In the genomic region with DNA sequence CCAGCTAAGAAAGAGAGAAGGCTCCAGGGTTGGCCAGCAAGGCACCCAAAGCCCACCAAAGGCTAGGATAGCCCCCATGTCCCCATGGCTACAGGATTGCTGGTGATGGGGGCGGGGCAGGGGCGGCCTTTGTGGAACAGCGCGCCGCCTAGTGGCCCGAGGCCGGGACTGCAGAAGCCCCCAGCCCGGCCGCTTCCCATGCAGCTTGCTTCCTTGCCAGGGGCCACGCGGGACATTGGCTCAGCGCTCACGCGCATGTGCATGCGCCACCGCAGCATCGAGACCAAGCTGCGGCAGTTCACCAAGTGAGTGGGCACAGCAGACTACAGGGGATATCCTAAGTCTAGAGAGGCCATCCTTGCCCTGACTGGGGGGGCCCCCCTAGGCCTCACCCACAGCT, we compare ENCODE assay signal across 8 mouse cellular contexts. TPM values are rescaled to one million over a fixed set of nuclear protein-coding genes. Genes with fewer than 3 reads are reported as not detected.
DNase-seq lines count a peak whose midpoint lies in the region; ATAC-seq lines count a peak whose summit lies in the region.

No protein-coding gene starts in this region.

- no peaks in the 10 kb centered on the region for H3K27me3 ChIP-seq in forebrain, embryonic 15.5 days
- H3K27me3 ChIP-seq in hindbrain, embryonic 16.5 days (replicated peaks; ENCODE audit: control insufficient read depth, insufficient read depth, low read length) = no peaks in the 10 kb centered on the region

- no peak overlapping the region for H3K27ac ChIP-seq in forebrain, embryonic 15.5 days (replicated peaks)
- H3K27ac ChIP-seq in hindbrain, embryonic 16.5 days (ENCODE audit: low read depth, low read length) = no peak overlapping the region

- H3K36me3 ChIP-seq in forebrain, embryonic 15.5 days = peaks cover 53% of the 10 kb centered on the region
- H3K36me3 ChIP-seq in hindbrain, embryonic 16.5 days (ENCODE audit: control insufficient read depth, insufficient read depth, low read length) = peaks cover 42% of the 10 kb centered on the region

- H3K4me1 ChIP-seq in forebrain, embryonic 15.5 days = peaks cover 47% of the 10 kb centered on the region
- H3K4me1 ChIP-seq in hindbrain, embryonic 16.5 days (ENCODE audit: control insufficient read depth, insufficient read depth, low read depth, low read length) = peaks cover 47% of the 10 kb centered on the region

- H3K9me3 ChIP-seq in forebrain, embryonic 15.5 days = no peaks in the 10 kb centered on the region
- no peaks in the 10 kb centered on the region for H3K9me3 ChIP-seq in hindbrain, embryonic 16.5 days (ENCODE audit: control insufficient read depth, low read length)

- no peak for ATAC-seq in CD4-positive, CD25-positive, alpha-beta regulatory T cell, adult 4 months
- peak; percentile 15 for ATAC-seq in forebrain, embryonic 15.5 days (replicated peaks)
- ATAC-seq in hindbrain, embryonic 16.5 days = peak; percentile 8; the same call in 1 of the 2 replicates

- H3K4me2 ChIP-seq in forebrain, embryonic 15.5 days (replicated peaks) = no peak overlapping the region
- no peak overlapping the region; the same call in 1 of the 2 replicates for H3K4me2 ChIP-seq in hindbrain, embryonic 16.5 days (ENCODE audit: low read length)

- DNase-seq in CD4-positive, CD25-positive, alpha-beta regulatory T cell, adult 2 months (ENCODE audit: low read depth, low spot score) = peak; percentile 59
- DNase-seq in urinary bladder, postnatal 14 days (ENCODE audit: low spot score) = peak; percentile 40
- no peak for DNase-seq in urinary bladder, adult 2 months (ENCODE audit: low spot score)
- peak; percentile 50 for DNase-seq in lung, postnatal 25 days (ENCODE audit: low spot score)
- peak; percentile 92 for DNase-seq in right cerebral cortex, postnatal 4 days

- no peak overlapping the region for H3K9ac ChIP-seq in forebrain, embryonic 15.5 days (replicated peaks)
- peak overlapping the region; percentile 33; the same call in 1 of the 2 replicates for H3K9ac ChIP-seq in hindbrain, embryonic 16.5 days (ENCODE audit: low read depth, low read length)

- no peak overlapping the region for H3K4me3 ChIP-seq in forebrain, embryonic 15.5 days
- H3K4me3 ChIP-seq in hindbrain, embryonic 16.5 days (ENCODE audit: low read length) = no peak overlapping the region

- 2% methylated on average over 18 of the region's 18 CpGs for WGBS in forebrain, embryonic 15.5 days
- 10% methylated on average over 18 of the region's 18 CpGs for WGBS in hindbrain, embryonic 16.5 days

RNA-seq across cellular contexts. Expression of gene Mtss1l, which starts 5.6 kb away (rescaled TPM):
- polyA plus RNA-seq in CD4-positive, CD25-positive, alpha-beta regulatory T cell, adult 4 months (2017; shearing (Covaris generic)) = not detected
- polyA plus RNA-seq in urinary bladder, adult 2 months (2012; rRNA removed) = 28.7 and 47.5 TPM in 2 replicates
- 22.5 and 32.2 TPM in 2 replicates for polyA plus RNA-seq in forebrain, embryonic 15.5 days (2015; fragmentation: Nextera tagmentation; extraction: Ambion mirVana)
- 26.4 and 28.8 TPM in 2 replicates for polyA plus RNA-seq in hindbrain, embryonic 16.5 days (2015; fragmentation: Nextera tagmentation; extraction: Ambion mirVana)

Comparison
In these comparisons a context has a peak if more than half of its experiments do, and no peak if none do; other contexts are left out.
1. RNA of gene Mtss1l, which starts 5.6 kb away (polyA plus RNA-seq): 26.4 to 28.8 TPM in hindbrain, embryonic 16.5 days, 28.7 to 47.5 TPM in urinary bladder, adult 2 months and 22.5 to 32.2 TPM in forebrain, embryonic 15.5 days; not detected in CD4-positive, CD25-positive, alpha-beta regulatory T cell, adult 4 months; every median in the first group is over 10 times any median in the second.